Mouse (Mus musculus): ENCODE measurements around the gene Dcaf5. TPM values are rescaled to one million over a fixed set of nuclear protein-coding genes. Genes with fewer than 3 reads are reported as not detected.

Gene Dcaf5
- total RNA-seq, 2 experiments from 2014 or later, result 75.9 to 80.7 TPM

GRCm38 (mm10) chr12:80444525-80445109 lies 8.2 kb upstream of the Dcaf5 start:
- intact Hi-C loops (cut with DNase I), result no loop called here

GRCm38 (mm10) chr12:80440957-80441356 lies 4.6 kb upstream of the Dcaf5 start:
- TF ChIP-seq CTCF (IDR thresholded peaks at IDR 0.05), result peak; percentile 42
- H3K4me3 ChIP-seq, result no peak overlapping the region
- intact Hi-C loops (cut with DNase I), result no loop called here
- no peak for DNase-seq (ENCODE audit: extremely low spot score in 1 of 2, low spot score in 2 of 2)
- H3K27ac ChIP-seq, result no peak overlapping the region

More at GRCm38 (mm10) chr12:80444525-80445109, 8.2 kb upstream of the Dcaf5 start:
- TF ChIP-seq CTCF (IDR thresholded peaks at IDR 0.05), result no peak
- no peak for DNase-seq (ENCODE audit: extremely low spot score in 1 of 2, low spot score in 2 of 2)
- Histone ChIP-seq H3K27ac (no peak overlapping the region), H3K4me3 (no peak overlapping the region)

GRCm38 (mm10) chr12:80437051-80437675 lies 762 bp upstream of the Dcaf5 start:
- peak overlapping the region; percentile 96; the same call in 1 of the 2 replicates for H3K27ac ChIP-seq
- intact Hi-C loops (cut with DNase I), result no loop called here
- no peak for TF ChIP-seq CTCF (IDR thresholded peaks at IDR 0.05)
- peak overlapping the region; percentile 96 for H3K4me3 ChIP-seq
- DNase-seq (ENCODE audit: extremely low spot score in 1 of 2, low spot score in 2 of 2), result no peak

- H3K4me3 ChIP-seq, result peak overlapping the region; percentile 96
- H3K27ac ChIP-seq, result peak overlapping the region; percentile 96
- TF ChIP-seq CTCF (IDR thresholded peaks at IDR 0.05), result no peak
- intact Hi-C loops (cut with DNase I), result loop anchor here (1.0 kb wide), 1 partner anchor 27 kb away; the partner anchor contains the start of gene Exd2
- no peak for DNase-seq (ENCODE audit: extremely low spot score in 1 of 2, low spot score in 2 of 2)
Measured at GRCm38 (mm10) chr12:80435887-80436286, 514 bp downstream of the Dcaf5 start.

- TF ChIP-seq CTCF (IDR thresholded peaks at IDR 0.05), result peak; percentile 15; the same call in 1 of the 2 replicates
- intact Hi-C loops (cut with DNase I), result no loop called here
- H3K27ac ChIP-seq, result peak overlapping the region; percentile 96
- H3K4me3 ChIP-seq, result peak overlapping the region; percentile 96
- DNase-seq (ENCODE audit: extremely low spot score in 1 of 2, low spot score in 2 of 2), result peak; percentile 65
Measured at GRCm38 (mm10) chr12:80434961-80435691, 1.3 kb downstream of the Dcaf5 start.

- DNase-seq (ENCODE audit: extremely low spot score in 1 of 2, low spot score in 2 of 2), result peak in 1 of 2 experiments; percentile 18
- intact Hi-C loops (cut with DNase I), result no loop called here
- Histone ChIP-seq H3K4me3 (peak overlapping the region; percentile 96), H3K27ac (peak overlapping the region; percentile 96)
- TF ChIP-seq CTCF (IDR thresholded peaks at IDR 0.05), result no peak
Measured at GRCm38 (mm10) chr12:80434601-80434960, 1.8 kb downstream of the Dcaf5 start.

- no peak for TF ChIP-seq CTCF (IDR thresholded peaks at IDR 0.05)
- intact Hi-C loops (cut with DNase I), result no loop called here
- DNase-seq (ENCODE audit: extremely low spot score in 1 of 2, low spot score in 2 of 2), result no peak
- no peak overlapping the region for H3K27ac ChIP-seq
- no peak overlapping the region for H3K4me3 ChIP-seq
Measured at GRCm38 (mm10) chr12:80433266-80433665, 3.1 kb downstream of the Dcaf5 start.

GRCm38 (mm10) chr12:80427683-80428082 lies 8.7 kb downstream of the Dcaf5 start:
- no peak for DNase-seq (ENCODE audit: extremely low spot score in 1 of 2, low spot score in 2 of 2)
- H3K4me3 ChIP-seq, result no peak overlapping the region
- TF ChIP-seq CTCF (IDR thresholded peaks at IDR 0.05), result no peak
- intact Hi-C loops (cut with DNase I), result no loop called here
- no peak overlapping the region for H3K27ac ChIP-seq

GRCm38 (mm10) chr12:80415100-80415499 lies 21.3 kb downstream of the Dcaf5 start:
- no peak for TF ChIP-seq CTCF (IDR thresholded peaks at IDR 0.05)
- no peak overlapping the region for H3K27ac ChIP-seq
- no peak for DNase-seq (ENCODE audit: extremely low spot score in 1 of 2, low spot score in 2 of 2)
- no peak overlapping the region for H3K4me3 ChIP-seq
- intact Hi-C loops (cut with DNase I), result no loop called here

GRCm38 (mm10) chr12:80410855-80411254 lies 25.5 kb downstream of the Dcaf5 start:
- intact Hi-C loops (cut with DNase I), result no loop called here
- Histone ChIP-seq H3K4me3 (no peak overlapping the region), H3K27ac (no peak overlapping the region)
- DNase-seq (ENCODE audit: extremely low spot score in 1 of 2, low spot score in 2 of 2), result no peak
- TF ChIP-seq CTCF (IDR thresholded peaks at IDR 0.05), result no peak

- DNase-seq (ENCODE audit: extremely low spot score in 1 of 2, low spot score in 2 of 2), result no peak
- peak; percentile 54 for TF ChIP-seq CTCF (IDR thresholded peaks at IDR 0.05)
- Histone ChIP-seq H3K27ac (no peak overlapping the region), H3K4me3 (no peak overlapping the region)
- intact Hi-C loops (cut with DNase I), result no loop called here
Measured at GRCm38 (mm10) chr12:80407824-80408223, 28.6 kb downstream of the Dcaf5 start.

- DNase-seq (ENCODE audit: extremely low spot score in 1 of 2, low spot score in 2 of 2), result no peak
- intact Hi-C loops (cut with DNase I), result no loop called here
- TF ChIP-seq CTCF (IDR thresholded peaks at IDR 0.05), result peak; percentile 67
- no peak overlapping the region for H3K4me3 ChIP-seq
- no peak overlapping the region for H3K27ac ChIP-seq
Measured at GRCm38 (mm10) chr12:80406650-80407049, 29.8 kb downstream of the Dcaf5 start.

All from left cerebral cortex, adult 2 months (tissue).